Mouse (Mus musculus): ENCODE data around the gene Man1a2. TPM values are rescaled to one million over a fixed set of nuclear protein-coding genes. Genes with fewer than 3 reads are reported as not detected.

Man1a2 gene
- polyA plus RNA-seq, 1 experiment from 2014 or later, result 65.1 TPM

GRCm38 (mm10) chr3:100715367-100715766, 30.1 kb upstream of the Man1a2 start:
- Histone ChIP-seq H3K9me3 (ENCODE audit: control insufficient read depth, low read length) (no peaks in the 10 kb centered on the region), H3K27me3 (ENCODE audit: control insufficient read depth, insufficient read depth, low read length) (no peaks in the 10 kb centered on the region), H3K36me3 (ENCODE audit: control insufficient read depth, insufficient read depth, low read length) (no peaks in the 10 kb centered on the region), H3K4me3 (ENCODE audit: low read depth, low read length) (no peak overlapping the region), H3K4me2 (ENCODE audit: low read depth, low read length, severe bottlenecking) (no peak overlapping the region), H3K27ac (ENCODE audit: low read depth, low read length) (no peak overlapping the region), H3K9ac (ENCODE audit: low read length) (no peak overlapping the region), H3K4me1 (replicated peaks; ENCODE audit: control insufficient read depth, insufficient read depth, low read length) (no peaks in the 10 kb centered on the region)
- DNase-seq (ENCODE audit: low spot score), result no peak
- no peak for ATAC-seq (replicated peaks; ENCODE audit: low FRiP score)
- WGBS, result 84% methylated on average over 4 of the region's 4 CpGs

GRCm38 (mm10) chr3:100713142-100714005, 28.1 kb upstream of the Man1a2 start:
- no peak overlapping the region for H3K9ac ChIP-seq (ENCODE audit: low read length)
- no peak for ATAC-seq (replicated peaks; ENCODE audit: low FRiP score)
- DNase-seq (ENCODE audit: low spot score), result no peak
- H3K9me3 ChIP-seq (ENCODE audit: control insufficient read depth, low read length), result no peaks in the 10 kb centered on the region
- H3K36me3 ChIP-seq (ENCODE audit: control insufficient read depth, insufficient read depth, low read length), result no peaks in the 10 kb centered on the region
- WGBS, result 77% methylated on average over 11 of the region's 11 CpGs
- H3K4me3 ChIP-seq (ENCODE audit: low read depth, low read length), result no peak overlapping the region
- H3K27ac ChIP-seq (ENCODE audit: low read depth, low read length), result no peak overlapping the region
- H3K4me2 ChIP-seq (ENCODE audit: low read depth, low read length, severe bottlenecking), result no peak overlapping the region
- H3K27me3 ChIP-seq (ENCODE audit: control insufficient read depth, insufficient read depth, low read length), result no peaks in the 10 kb centered on the region
- H3K4me1 ChIP-seq (replicated peaks; ENCODE audit: control insufficient read depth, insufficient read depth, low read length), result no peaks in the 10 kb centered on the region

GRCm38 (mm10) chr3:100712140-100712539, 26.8 kb upstream of the Man1a2 start:
- ATAC-seq (replicated peaks; ENCODE audit: low FRiP score) (no peak), DNase-seq (ENCODE audit: low spot score) (no peak)
- Histone ChIP-seq H3K9me3 (ENCODE audit: control insufficient read depth, low read length) (no peaks in the 10 kb centered on the region), H3K9ac (ENCODE audit: low read length) (no peak overlapping the region), H3K4me2 (ENCODE audit: low read depth, low read length, severe bottlenecking) (no peak overlapping the region), H3K27me3 (ENCODE audit: control insufficient read depth, insufficient read depth, low read length) (no peaks in the 10 kb centered on the region), H3K4me1 (replicated peaks; ENCODE audit: control insufficient read depth, insufficient read depth, low read length) (no peaks in the 10 kb centered on the region), H3K36me3 (ENCODE audit: control insufficient read depth, insufficient read depth, low read length) (no peaks in the 10 kb centered on the region), H3K4me3 (ENCODE audit: low read depth, low read length) (no peak overlapping the region), H3K27ac (ENCODE audit: low read depth, low read length) (no peak overlapping the region)
- 89% methylated on average over 7 of the region's 7 CpGs for WGBS

- Histone ChIP-seq H3K4me1 (replicated peaks; ENCODE audit: control insufficient read depth, insufficient read depth, low read length) (no peaks in the 10 kb centered on the region), H3K4me3 (ENCODE audit: low read depth, low read length) (no peak overlapping the region), H3K27me3 (ENCODE audit: control insufficient read depth, insufficient read depth, low read length) (no peaks in the 10 kb centered on the region), H3K27ac (ENCODE audit: low read depth, low read length) (no peak overlapping the region), H3K9me3 (ENCODE audit: control insufficient read depth, low read length) (no peaks in the 10 kb centered on the region), H3K9ac (ENCODE audit: low read length) (no peak overlapping the region), H3K4me2 (ENCODE audit: low read depth, low read length, severe bottlenecking) (no peak overlapping the region), H3K36me3 (ENCODE audit: control insufficient read depth, insufficient read depth, low read length) (no peaks in the 10 kb centered on the region)
- ATAC-seq (replicated peaks; ENCODE audit: low FRiP score) (no peak), DNase-seq (ENCODE audit: low spot score) (no peak)
- WGBS, result 70% methylated on average over 4 of the region's 4 CpGs
These were observed 26.2 kb upstream of the Man1a2 start for GRCm38 (mm10) chr3:100711486-100711885.

GRCm38 (mm10) chr3:100707117-100707516, 21.8 kb upstream of the Man1a2 start:
- Histone ChIP-seq H3K27ac (ENCODE audit: low read depth, low read length) (no peak overlapping the region), H3K27me3 (ENCODE audit: control insufficient read depth, insufficient read depth, low read length) (no peaks in the 10 kb centered on the region), H3K9me3 (ENCODE audit: control insufficient read depth, low read length) (no peaks in the 10 kb centered on the region), H3K4me2 (ENCODE audit: low read depth, low read length, severe bottlenecking) (no peak overlapping the region), H3K9ac (ENCODE audit: low read length) (no peak overlapping the region), H3K4me3 (ENCODE audit: low read depth, low read length) (no peak overlapping the region), H3K4me1 (replicated peaks; ENCODE audit: control insufficient read depth, insufficient read depth, low read length) (no peaks in the 10 kb centered on the region), H3K36me3 (ENCODE audit: control insufficient read depth, insufficient read depth, low read length) (no peaks in the 10 kb centered on the region)
- ATAC-seq (replicated peaks; ENCODE audit: low FRiP score) (no peak), DNase-seq (ENCODE audit: low spot score) (no peak)
- 94% methylated on average over 4 of the region's 4 CpGs for WGBS

GRCm38 (mm10) chr3:100705128-100705667, 19.9 kb upstream of the Man1a2 start:
- H3K27ac ChIP-seq (ENCODE audit: low read depth, low read length), result no peak overlapping the region
- WGBS, result 79% methylated on average over 11 of the region's 11 CpGs
- ATAC-seq (replicated peaks; ENCODE audit: low FRiP score), result no peak
- DNase-seq (ENCODE audit: low spot score), result no peak
- H3K9ac ChIP-seq (ENCODE audit: low read length), result no peak overlapping the region
- no peak overlapping the region for H3K4me2 ChIP-seq (ENCODE audit: low read depth, low read length, severe bottlenecking)
- H3K27me3 ChIP-seq (ENCODE audit: control insufficient read depth, insufficient read depth, low read length), result no peaks in the 10 kb centered on the region
- no peaks in the 10 kb centered on the region for H3K9me3 ChIP-seq (ENCODE audit: control insufficient read depth, low read length)
- H3K36me3 ChIP-seq (ENCODE audit: control insufficient read depth, insufficient read depth, low read length), result no peaks in the 10 kb centered on the region
- H3K4me1 ChIP-seq (replicated peaks; ENCODE audit: control insufficient read depth, insufficient read depth, low read length), result no peaks in the 10 kb centered on the region
- no peak overlapping the region for H3K4me3 ChIP-seq (ENCODE audit: low read depth, low read length)

GRCm38 (mm10) chr3:100703847-100704644, 18.7 kb upstream of the Man1a2 start:
- no peak for DNase-seq (ENCODE audit: low spot score)
- H3K36me3 ChIP-seq (ENCODE audit: control insufficient read depth, insufficient read depth, low read length), result no peaks in the 10 kb centered on the region
- no peaks in the 10 kb centered on the region for H3K4me1 ChIP-seq (replicated peaks; ENCODE audit: control insufficient read depth, insufficient read depth, low read length)
- no peaks in the 10 kb centered on the region for H3K9me3 ChIP-seq (ENCODE audit: control insufficient read depth, low read length)
- no peak overlapping the region for H3K27ac ChIP-seq (ENCODE audit: low read depth, low read length)
- no peak overlapping the region for H3K4me2 ChIP-seq (ENCODE audit: low read depth, low read length, severe bottlenecking)
- 82% methylated on average over 22 of the region's 22 CpGs for WGBS
- H3K9ac ChIP-seq (ENCODE audit: low read length), result no peak overlapping the region
- ATAC-seq (replicated peaks; ENCODE audit: low FRiP score), result no peak
- H3K4me3 ChIP-seq (ENCODE audit: low read depth, low read length), result no peak overlapping the region
- H3K27me3 ChIP-seq (ENCODE audit: control insufficient read depth, insufficient read depth, low read length), result no peaks in the 10 kb centered on the region

- no peak for ATAC-seq (replicated peaks; ENCODE audit: low FRiP score)
- Histone ChIP-seq H3K4me2 (ENCODE audit: low read depth, low read length, severe bottlenecking) (no peak overlapping the region), H3K4me3 (ENCODE audit: low read depth, low read length) (no peak overlapping the region), H3K27ac (ENCODE audit: low read depth, low read length) (no peak overlapping the region), H3K27me3 (ENCODE audit: control insufficient read depth, insufficient read depth, low read length) (no peaks in the 10 kb centered on the region), H3K36me3 (ENCODE audit: control insufficient read depth, insufficient read depth, low read length) (no peaks in the 10 kb centered on the region), H3K9ac (ENCODE audit: low read length) (no peak overlapping the region), H3K9me3 (ENCODE audit: control insufficient read depth, low read length) (no peaks in the 10 kb centered on the region), H3K4me1 (replicated peaks; ENCODE audit: control insufficient read depth, insufficient read depth, low read length) (no peaks in the 10 kb centered on the region)
- WGBS, result 70% methylated on average over 15 of the region's 15 CpGs
- no peak for DNase-seq (ENCODE audit: low spot score)
These were observed 17.9 kb upstream of the Man1a2 start for GRCm38 (mm10) chr3:100702875-100703846.
